Mouse (Mus musculus) MN1 (cell line): ENCODE results near the gene Impdh2.
A peak's percentile ranks its signal among the peaks of the same experiment; 100 is the strongest.
"Not testable (repeated sequence)": the region's sequence is repeated elsewhere in the genome, so short reads cannot be mapped to it uniquely, and the experiment has no call there.

ENCODE experiments used
- DNase-seq: peaks from one replicate; pipeline ENCODE4 v3.0.0-alpha.2; 2016; ENCODE audit warnings: low spot score

The Impdh2 gene

DNA sequence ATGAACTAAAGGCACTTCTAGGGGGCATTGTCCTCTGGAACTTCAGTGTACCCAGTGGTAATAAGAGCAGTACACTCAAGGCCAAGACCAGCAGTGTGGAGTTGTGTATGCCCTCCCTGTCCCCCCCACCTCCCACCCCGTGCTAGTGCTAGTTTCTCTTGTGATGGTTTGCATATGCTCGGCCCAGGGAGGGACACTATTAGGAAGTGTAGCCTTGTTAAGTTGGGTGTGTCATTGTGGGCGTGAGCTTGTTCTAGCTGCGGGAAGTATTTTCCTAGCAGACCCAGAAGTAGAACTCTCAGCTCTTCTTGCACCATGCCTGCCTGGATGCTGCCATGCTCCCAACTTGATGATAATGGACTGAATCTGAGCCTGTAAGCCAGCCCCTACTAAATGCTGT, 41.9 kb downstream of the Impdh2 start:
- no peak for DNase-seq

DNA sequence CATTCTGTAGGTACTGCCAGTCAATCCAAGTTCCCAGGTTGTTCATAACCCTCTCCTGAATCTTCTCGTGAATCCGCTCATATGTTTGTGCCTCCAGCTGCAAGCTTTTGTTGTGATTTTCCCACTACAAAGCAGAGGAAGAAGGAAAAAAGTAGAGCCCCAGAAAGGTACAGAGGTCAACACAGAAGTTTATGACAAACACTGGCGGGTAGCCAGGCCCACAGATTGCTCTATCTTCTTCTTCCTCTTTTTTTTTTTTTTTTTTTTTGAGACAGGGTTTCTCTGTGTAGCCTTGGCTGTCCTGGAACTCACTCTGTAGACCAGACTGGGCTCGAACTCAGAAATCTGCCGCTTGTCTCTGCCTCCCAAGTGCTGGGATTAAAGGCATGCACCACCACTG, 47.8 kb downstream of the Impdh2 start:
- DNase-seq: not testable (repeated sequence)

DNA sequence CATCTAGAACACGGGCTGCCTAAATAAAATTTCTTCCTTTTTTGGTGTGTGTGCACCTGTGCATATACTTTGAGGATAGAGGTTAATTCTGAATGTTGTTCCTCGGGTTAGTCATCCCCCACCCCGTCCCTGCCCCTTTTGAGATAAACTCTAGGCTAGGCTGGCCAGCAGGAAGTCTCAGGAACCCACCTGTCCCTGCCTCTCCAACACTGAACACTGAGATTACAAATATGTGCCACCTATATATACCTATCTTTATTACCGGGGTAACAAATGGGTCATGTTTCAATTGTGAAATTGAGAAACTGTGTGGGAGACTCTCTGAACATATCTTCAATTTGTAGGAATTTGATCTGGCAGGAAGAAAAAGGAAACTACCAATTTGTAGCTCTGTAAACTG, 48.8 kb downstream of the Impdh2 start:
- no peak for DNase-seq

DNA sequence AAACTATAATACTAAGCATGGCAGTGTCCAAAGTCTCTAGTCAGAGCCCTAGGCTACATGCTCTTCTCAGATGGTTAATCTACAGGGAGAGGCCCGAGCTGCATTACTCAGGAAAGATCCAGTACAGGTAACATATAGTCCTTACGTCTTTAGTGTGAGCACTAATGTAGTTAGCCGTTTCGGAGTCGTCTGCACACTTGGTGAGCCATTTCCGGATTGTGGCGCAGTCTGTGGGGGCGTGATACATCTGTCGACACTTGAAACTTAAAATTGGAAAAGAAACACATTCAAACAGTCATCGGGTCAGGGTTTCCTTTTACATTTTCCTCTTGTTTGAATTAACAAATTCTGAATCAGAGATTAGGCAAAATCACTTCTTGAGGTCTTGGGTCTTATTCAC, 51.4 kb downstream of the Impdh2 start:
- DNase-seq: peak; percentile 30
